Mouse (Mus musculus): ENCODE results near the gene Galr2. TPM values are rescaled to one million over a fixed set of nuclear protein-coding genes. Genes with fewer than 3 reads are reported as not detected.

Gene Galr2
- total RNA-seq, 1 experiment: 1.8 TPM

- TF ChIP-seq MAFK (IDR thresholded peaks at IDR 0.05; ENCODE audit: insufficient read depth, low read depth, low read length) (no peak), ZC3H11A (IDR thresholded peaks at IDR 0.05; ENCODE audit: borderline replicate concordance, low read depth, low read length) (no peak), HCFC1 (IDR thresholded peaks at IDR 0.05; ENCODE audit: borderline replicate concordance, insufficient read depth, low read length) (no peak), ZNF384 (IDR thresholded peaks at IDR 0.05; ENCODE audit: low read depth, low read length) (no peak), CHD2 (IDR thresholded peaks at IDR 0.05; ENCODE audit: low read depth, low read length) (no peak)
- Histone ChIP-seq H3K4me1 (ENCODE audit: control insufficient read depth in 2 of 2, insufficient read depth in 2 of 2, low read length in 2 of 2, poor library complexity in 1 of 2) (peaks cover 6 to 19% of the 10 kb centered on the region in 2 experiments; a peak in 2 of 4 replicates), H3K27ac (ENCODE audit: insufficient read depth, low read depth, low read length, poor library complexity, severe bottlenecking) (no peak overlapping the region), H3K36me3 (ENCODE audit: control insufficient read depth, insufficient read depth, low read length, poor library complexity, severe bottlenecking) (peaks cover 68% of the 10 kb centered on the region), H3K9me3 (ENCODE audit: control insufficient read depth, insufficient read depth, low read depth, low read length) (no peaks in the 10 kb centered on the region), H3K9ac (ENCODE audit: insufficient read depth, low read depth, low read length, poor library complexity, severe bottlenecking) (no peak overlapping the region), H3K4me3 (ENCODE audit: insufficient read depth in 1 of 2, low read depth in 1 of 2, low read length in 2 of 2, poor library complexity in 1 of 2, severe bottlenecking in 1 of 2) (no peak overlapping the region)
- in situ Hi-C loops (cut with MboI; ENCODE audit: low sequenced_read_pairs in 2 of 2, unreplicated experiment in 2 of 2): no loop called here
- DNase-seq (ENCODE audit: low read depth, low spot score): no peak
These were observed 33.1 kb upstream of the Galr2 start for GRCm38 (mm10) chr11:116247502-116248222.

GRCm38 (mm10) chr11:116250898-116251297, 29.8 kb upstream of the Galr2 start:
- H3K9me3 ChIP-seq (ENCODE audit: control insufficient read depth, insufficient read depth, low read depth, low read length): no peaks in the 10 kb centered on the region
- H3K4me1 ChIP-seq (ENCODE audit: control insufficient read depth in 2 of 2, insufficient read depth in 2 of 2, low read length in 2 of 2, poor library complexity in 1 of 2): peaks cover 6 to 14% of the 10 kb centered on the region in 2 experiments; a peak in 2 of 4 replicates
- TF ChIP-seq CHD2 (IDR thresholded peaks at IDR 0.05; ENCODE audit: low read depth, low read length): no peak
- TF ChIP-seq MAFK (IDR thresholded peaks at IDR 0.05; ENCODE audit: insufficient read depth, low read depth, low read length): no peak
- TF ChIP-seq HCFC1 (IDR thresholded peaks at IDR 0.05; ENCODE audit: borderline replicate concordance, insufficient read depth, low read length): no peak
- TF ChIP-seq ZNF384 (IDR thresholded peaks at IDR 0.05; ENCODE audit: low read depth, low read length): no peak
- TF ChIP-seq ZC3H11A (IDR thresholded peaks at IDR 0.05; ENCODE audit: borderline replicate concordance, low read depth, low read length): no peak
- no peak for DNase-seq (ENCODE audit: low read depth, low spot score)
- no peak overlapping the region for H3K4me3 ChIP-seq (ENCODE audit: insufficient read depth in 1 of 2, low read depth in 1 of 2, low read length in 2 of 2, poor library complexity in 1 of 2, severe bottlenecking in 1 of 2)
- H3K9ac ChIP-seq (ENCODE audit: insufficient read depth, low read depth, low read length, poor library complexity, severe bottlenecking): no peak overlapping the region
- in situ Hi-C loops (cut with MboI; ENCODE audit: low sequenced_read_pairs in 2 of 2, unreplicated experiment in 2 of 2): no loop called here
- no peak overlapping the region for H3K27ac ChIP-seq (ENCODE audit: insufficient read depth, low read depth, low read length, poor library complexity, severe bottlenecking)
- H3K36me3 ChIP-seq (ENCODE audit: control insufficient read depth, insufficient read depth, low read length, poor library complexity, severe bottlenecking): peaks cover 70% of the 10 kb centered on the region

- DNase-seq (ENCODE audit: low read depth, low spot score): no peak
- Histone ChIP-seq H3K4me3 (ENCODE audit: insufficient read depth in 1 of 2, low read depth in 1 of 2, low read length in 2 of 2, poor library complexity in 1 of 2, severe bottlenecking in 1 of 2) (no peak overlapping the region), H3K9ac (ENCODE audit: insufficient read depth, low read depth, low read length, poor library complexity, severe bottlenecking) (no peak overlapping the region), H3K4me1 (ENCODE audit: control insufficient read depth in 2 of 2, insufficient read depth in 2 of 2, low read length in 2 of 2, poor library complexity in 1 of 2) (peaks cover under 1 to 4% of the 10 kb centered on the region in 2 experiments; a peak in 2 of 4 replicates), H3K36me3 (ENCODE audit: control insufficient read depth, insufficient read depth, low read length, poor library complexity, severe bottlenecking) (peaks cover 63% of the 10 kb centered on the region), H3K9me3 (ENCODE audit: control insufficient read depth, insufficient read depth, low read depth, low read length) (no peaks in the 10 kb centered on the region), H3K27ac (ENCODE audit: insufficient read depth, low read depth, low read length, poor library complexity, severe bottlenecking) (no peak overlapping the region)
- TF ChIP-seq ZNF384 (IDR thresholded peaks at IDR 0.05; ENCODE audit: low read depth, low read length) (no peak), HCFC1 (IDR thresholded peaks at IDR 0.05; ENCODE audit: borderline replicate concordance, insufficient read depth, low read length) (no peak)
- in situ Hi-C loops (cut with MboI; ENCODE audit: low sequenced_read_pairs in 2 of 2, unreplicated experiment in 2 of 2): no loop called here
These were observed 27.6 kb upstream of the Galr2 start for GRCm38 (mm10) chr11:116253076-116253600.

- Histone ChIP-seq H3K4me1 (ENCODE audit: control insufficient read depth in 2 of 2, insufficient read depth in 2 of 2, low read length in 2 of 2, poor library complexity in 1 of 2) (no peaks in the 10 kb centered on the region), H3K27ac (ENCODE audit: insufficient read depth, low read depth, low read length, poor library complexity, severe bottlenecking) (no peak overlapping the region), H3K9ac (ENCODE audit: insufficient read depth, low read depth, low read length, poor library complexity, severe bottlenecking) (no peak overlapping the region), H3K9me3 (ENCODE audit: control insufficient read depth, insufficient read depth, low read depth, low read length) (no peaks in the 10 kb centered on the region), H3K4me3 (ENCODE audit: insufficient read depth in 1 of 2, low read depth in 1 of 2, low read length in 2 of 2, poor library complexity in 1 of 2, severe bottlenecking in 1 of 2) (no peak overlapping the region), H3K36me3 (ENCODE audit: control insufficient read depth, insufficient read depth, low read length, poor library complexity, severe bottlenecking) (peaks cover 66% of the 10 kb centered on the region)
- TF ChIP-seq ZC3H11A (IDR thresholded peaks at IDR 0.05; ENCODE audit: borderline replicate concordance, low read depth, low read length): no peak
- no peak for TF ChIP-seq HCFC1 (IDR thresholded peaks at IDR 0.05; ENCODE audit: borderline replicate concordance, insufficient read depth, low read length)
- no peak for TF ChIP-seq CHD2 (IDR thresholded peaks at IDR 0.05; ENCODE audit: low read depth, low read length)
- TF ChIP-seq ZNF384 (IDR thresholded peaks at IDR 0.05; ENCODE audit: low read depth, low read length): no peak
- in situ Hi-C loops (cut with MboI; ENCODE audit: low sequenced_read_pairs in 2 of 2, unreplicated experiment in 2 of 2): no loop called here
- DNase-seq (ENCODE audit: low read depth, low spot score): no peak
These were observed 26.1 kb upstream of the Galr2 start for GRCm38 (mm10) chr11:116254627-116255026.
